Mouse (Mus musculus) hindbrain, embryonic 11.5 days (tissue): ENCODE measurements around the gene Ugt1a6a. TPM values are rescaled to one million over a fixed set of nuclear protein-coding genes. Genes with fewer than 3 reads are reported as not detected.

ENCODE experiments used
- ATAC-seq: fragments of 200-750 bp; cut with Nextera tagmentation; 2 replicates; pipeline ENCODE4 v1.8.0; 2017; ENCODE audit warnings: mild to moderate bottlenecking, moderate TSS enrichment, moderate library complexity; ENCODE audit not compliant: low FRiP score
- DNase-seq: peaks from one replicate; pipeline ENCODE4 v3.0.0-alpha.2; 2015; ENCODE audit warnings: low spot score
- H3K27ac ChIP-seq: fragments of 300-500 bp; sonication (generic); 2 replicates; pipeline ENCODE4 v1.5.1; 2014; ENCODE audit warnings: mild to moderate bottlenecking, low read depth, low read length
- H3K27me3 ChIP-seq: fragments of 300-500 bp; sonication (generic); 2 replicates; pipeline ENCODE4 v1.6.1; 2014; ENCODE audit warnings: mild to moderate bottlenecking, low read length, moderate library complexity, mixed read lengths; ENCODE audit not compliant: control insufficient read depth, insufficient read depth
- H3K36me3 ChIP-seq: fragments of 300-500 bp; sonication (generic); 2 replicates; pipeline ENCODE4 v1.6.1; 2014; ENCODE audit warnings: mild to moderate bottlenecking, low read length, moderate library complexity, mixed read lengths; ENCODE audit not compliant: control insufficient read depth, insufficient read depth
- H3K4me1 ChIP-seq: fragments of 300-500 bp; sonication (generic); replicated peaks from 2 replicates; pipeline ENCODE4 v1.6.1; 2014; ENCODE audit warnings: low read length, mixed read lengths; ENCODE audit not compliant: control insufficient read depth, insufficient read depth
- H3K4me2 ChIP-seq: fragments of 300-500 bp; sonication (generic); replicated peaks from 2 replicates; pipeline ENCODE4 v1.6.1; 2014; ENCODE audit warnings: mild to moderate bottlenecking, low read depth, low read length
- H3K4me3 ChIP-seq: fragments of 300-500 bp; sonication (generic); 2 replicates; pipeline ENCODE4 v1.5.1; 2014; ENCODE audit warnings: low read depth, low read length
- H3K9ac ChIP-seq: fragments of 300-500 bp; sonication (generic); 2 replicates; pipeline ENCODE4 v1.6.1; 2014; ENCODE audit warnings: low read depth, low read length
- H3K9me3 ChIP-seq: fragments of 300-500 bp; sonication (generic); 2 replicates; pipeline ENCODE4 v1.6.1; 2016; ENCODE audit warnings: low read length; ENCODE audit not compliant: control insufficient read depth
- WGBS: fragments of 180-500 bp; shearing (Covaris S2); extraction: QIAGEN DNeasy Blood & Tissue Kit; methylation state at CpG from one replicate; pipeline ENCODE4 v1.1.7; 2014; 5-methylcytosine and 5-hydroxymethylcytosine counted together
- polyA plus RNA-seq: library from polyadenylated mRNA; unstranded; fragments of >200 nt; fragmentation: Nextera tagmentation; extraction: Ambion mirVana; gene quantifications from 2 replicates; pipeline ENCODE4 v1.2.1, GENCODE M21; 2014

The Ugt1a6a gene
- polyA plus RNA-seq, 1 experiment from 2014 or later = 0.49 TPM

DNA sequence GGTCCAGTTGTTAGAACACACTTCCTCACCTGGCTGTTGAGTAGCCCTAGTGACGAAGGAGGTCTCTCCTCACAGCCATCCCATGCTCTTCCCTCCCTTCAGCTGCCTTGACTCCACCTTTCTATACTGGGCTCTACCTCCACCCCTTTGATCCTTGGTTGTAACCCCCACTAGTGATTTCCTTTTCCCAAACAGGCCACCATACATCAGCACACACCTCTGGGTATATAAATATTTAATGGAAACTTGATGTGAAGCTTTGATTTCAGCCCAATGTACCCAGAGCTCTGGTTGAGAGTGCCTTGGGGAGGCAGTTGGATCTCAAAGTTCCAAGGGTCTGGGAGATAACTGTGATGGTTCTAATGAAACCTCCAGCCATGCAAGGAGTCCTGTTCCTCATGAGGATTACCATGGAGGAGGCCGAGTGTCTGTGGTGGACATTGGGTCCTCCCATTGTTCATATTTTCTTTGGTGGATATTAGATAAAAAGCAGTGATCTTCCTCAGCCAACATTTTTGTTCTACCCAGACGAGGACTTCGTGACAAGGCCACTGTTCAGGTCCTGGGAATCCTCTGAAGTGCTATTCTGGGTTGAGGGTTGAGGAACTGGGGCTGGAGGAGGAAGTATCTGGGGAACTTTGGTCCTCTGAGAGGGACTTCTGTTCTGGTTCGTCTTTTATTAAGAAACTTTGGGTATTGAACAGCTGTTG is 92.2 kb downstream of the Ugt1a6a start, which contains the start of gene Mroh2a:
Mroh2a (plus strand) TSS at position 317 of the 710 bp plus-strand sequence.
- Histone ChIP-seq H3K9ac (no peak within 1 kb of the TSS), H3K4me1 (no peaks in the 10 kb centered on the region), H3K27me3 (no peaks in the 10 kb centered on the region), H3K4me2 (no peak within 1 kb of the TSS), H3K4me3 (no peak within 1 kb of the TSS), H3K9me3 (peaks cover 69% of the 10 kb centered on the region), H3K36me3 (no peaks in the 10 kb centered on the region), H3K27ac (no peak within 1 kb of the TSS)
- no peak for ATAC-seq
- 56% methylated on average over 5 of the region's 5 CpGs for WGBS
- no peak for DNase-seq

DNA sequence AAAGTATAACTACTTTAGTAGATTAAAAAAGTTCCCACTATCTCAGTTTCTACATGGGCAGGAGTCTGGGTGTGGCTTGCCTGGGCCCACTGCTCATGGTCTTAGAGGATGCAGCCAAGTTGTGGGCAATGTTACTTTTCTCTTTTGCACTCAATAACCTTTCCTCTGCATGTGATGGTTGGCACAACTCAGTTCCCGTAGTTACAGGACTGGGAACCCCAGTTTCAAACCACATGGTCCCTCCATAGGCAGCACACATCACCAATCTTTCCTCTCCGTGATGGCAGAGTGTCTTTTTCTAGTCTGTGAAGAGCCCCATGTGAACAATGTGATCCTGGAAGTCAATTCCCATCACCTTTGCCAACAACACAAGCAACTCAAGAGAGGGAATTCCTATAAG is 92.9 kb downstream of the Ugt1a6a start:
- DNase-seq (no peak), ATAC-seq (no peak)
- Histone ChIP-seq H3K4me1 (no peaks in the 10 kb centered on the region), H3K27ac (no peak overlapping the region), H3K36me3 (no peaks in the 10 kb centered on the region), H3K4me2 (no peak overlapping the region), H3K4me3 (no peak overlapping the region), H3K9me3 (peaks cover 72% of the 10 kb centered on the region), H3K9ac (no peak overlapping the region), H3K27me3 (no peaks in the 10 kb centered on the region)
- 57% methylated on average over 2 of the region's 2 CpGs for WGBS

GRCm38 (mm10) chr1:88228121-88228520 is 93.5 kb downstream of the Ugt1a6a start:
- DNase-seq = no peak

GRCm38 (mm10) chr1:88229566-88229965 is 95.0 kb downstream of the Ugt1a6a start:
- Histone ChIP-seq H3K4me1 (no peaks in the 10 kb centered on the region), H3K36me3 (no peaks in the 10 kb centered on the region), H3K4me2 (no peak overlapping the region), H3K9ac (no peak overlapping the region), H3K27me3 (no peaks in the 10 kb centered on the region), H3K4me3 (no peak overlapping the region), H3K9me3 (peaks cover 93% of the 10 kb centered on the region), H3K27ac (no peak overlapping the region)
- ATAC-seq = peak; percentile 1; the same call in 1 of the 2 replicates
- 78% methylated on average over 3 of the region's 3 CpGs for WGBS
- no peak for DNase-seq

More at GRCm38 (mm10) chr1:88228121-88228520, 93.5 kb downstream of the Ugt1a6a start:
- Histone ChIP-seq H3K4me3 (no peak overlapping the region), H3K4me2 (no peak overlapping the region), H3K4me1 (no peaks in the 10 kb centered on the region), H3K9me3 (peaks cover 78% of the 10 kb centered on the region), H3K9ac (no peak overlapping the region), H3K27ac (no peak overlapping the region), H3K36me3 (no peaks in the 10 kb centered on the region), H3K27me3 (no peaks in the 10 kb centered on the region)
- no peak for ATAC-seq
- WGBS = 73% methylated on average over 7 of the region's 7 CpGs

GRCm38 (mm10) chr1:88229986-88230385 is 95.4 kb downstream of the Ugt1a6a start:
- no peak overlapping the region for H3K9ac ChIP-seq
- H3K36me3 ChIP-seq = no peaks in the 10 kb centered on the region
- no peak overlapping the region for H3K4me2 ChIP-seq
- DNase-seq (no peak), ATAC-seq (peak; percentile 4; the same call in 1 of the 2 replicates)
- H3K4me1 ChIP-seq = no peaks in the 10 kb centered on the region
- 87% methylated on average over 5 of the region's 5 CpGs for WGBS
- H3K4me3 ChIP-seq = no peak overlapping the region
- peaks cover 97% of the 10 kb centered on the region for H3K9me3 ChIP-seq
- H3K27me3 ChIP-seq = no peaks in the 10 kb centered on the region
- H3K27ac ChIP-seq = no peak overlapping the region

GRCm38 (mm10) chr1:88230421-88230820 is 95.8 kb downstream of the Ugt1a6a start:
- Histone ChIP-seq H3K9ac (no peak overlapping the region), H3K27me3 (no peaks in the 10 kb centered on the region), H3K4me1 (no peaks in the 10 kb centered on the region), H3K4me3 (no peak overlapping the region), H3K36me3 (no peaks in the 10 kb centered on the region), H3K27ac (no peak overlapping the region), H3K4me2 (no peak overlapping the region), H3K9me3 (peaks cover 99% of the 10 kb centered on the region)
- no peak; the same call in 1 of the 2 replicates for ATAC-seq
- 75% methylated on average over 7 of the region's 7 CpGs for WGBS
- no peak for DNase-seq

DNA sequence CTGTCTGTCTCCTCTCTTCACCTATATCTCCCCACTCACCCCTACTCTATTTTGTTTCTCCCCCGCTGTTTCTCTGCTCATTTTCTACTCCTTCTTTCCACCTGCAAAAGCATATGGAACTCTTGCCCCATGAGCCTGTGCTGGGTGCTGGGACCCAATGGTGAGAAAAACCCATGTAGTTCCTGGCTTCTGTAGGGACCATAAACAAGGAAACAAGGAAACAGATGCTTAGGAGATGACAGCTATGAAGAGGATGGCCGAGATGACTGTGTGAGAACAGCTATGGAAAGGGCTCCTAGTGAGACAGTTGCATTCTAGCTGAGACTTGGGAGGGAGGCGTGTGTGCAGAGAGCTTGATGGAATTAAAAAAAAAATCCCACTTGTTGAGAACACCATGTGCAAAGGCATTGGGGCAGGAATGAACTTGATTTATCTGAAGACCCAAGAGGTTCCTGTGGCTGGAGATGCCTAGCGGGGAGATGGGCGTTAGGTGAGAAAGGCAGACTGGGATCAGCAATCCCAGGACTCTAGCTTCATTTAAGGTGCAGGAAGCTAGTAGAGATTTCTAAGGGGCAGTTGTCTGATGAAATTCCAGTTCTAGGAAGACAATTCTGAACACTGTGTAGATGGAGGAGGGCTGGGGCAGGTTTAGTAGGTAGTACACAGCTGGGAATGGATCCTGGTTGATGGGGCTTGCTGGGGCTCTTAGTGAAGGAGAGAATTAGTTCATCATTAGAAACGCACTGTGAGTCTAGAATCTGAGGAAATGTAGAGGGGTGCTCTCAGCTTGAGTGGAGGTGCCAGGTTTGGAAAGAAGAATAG is 96.6 kb downstream of the Ugt1a6a start:
- ATAC-seq (no peak), DNase-seq (no peak)
- H3K36me3 ChIP-seq = no peaks in the 10 kb centered on the region
- WGBS = 78% methylated on average over 6 of the region's 6 CpGs
- no peak overlapping the region for H3K27ac ChIP-seq
- no peak overlapping the region for H3K4me3 ChIP-seq
- H3K4me2 ChIP-seq = no peak overlapping the region
- no peak overlapping the region for H3K9ac ChIP-seq
- no peaks in the 10 kb centered on the region for H3K4me1 ChIP-seq
- peaks cover 99% of the 10 kb centered on the region for H3K9me3 ChIP-seq
- H3K27me3 ChIP-seq = no peaks in the 10 kb centered on the region

DNA sequence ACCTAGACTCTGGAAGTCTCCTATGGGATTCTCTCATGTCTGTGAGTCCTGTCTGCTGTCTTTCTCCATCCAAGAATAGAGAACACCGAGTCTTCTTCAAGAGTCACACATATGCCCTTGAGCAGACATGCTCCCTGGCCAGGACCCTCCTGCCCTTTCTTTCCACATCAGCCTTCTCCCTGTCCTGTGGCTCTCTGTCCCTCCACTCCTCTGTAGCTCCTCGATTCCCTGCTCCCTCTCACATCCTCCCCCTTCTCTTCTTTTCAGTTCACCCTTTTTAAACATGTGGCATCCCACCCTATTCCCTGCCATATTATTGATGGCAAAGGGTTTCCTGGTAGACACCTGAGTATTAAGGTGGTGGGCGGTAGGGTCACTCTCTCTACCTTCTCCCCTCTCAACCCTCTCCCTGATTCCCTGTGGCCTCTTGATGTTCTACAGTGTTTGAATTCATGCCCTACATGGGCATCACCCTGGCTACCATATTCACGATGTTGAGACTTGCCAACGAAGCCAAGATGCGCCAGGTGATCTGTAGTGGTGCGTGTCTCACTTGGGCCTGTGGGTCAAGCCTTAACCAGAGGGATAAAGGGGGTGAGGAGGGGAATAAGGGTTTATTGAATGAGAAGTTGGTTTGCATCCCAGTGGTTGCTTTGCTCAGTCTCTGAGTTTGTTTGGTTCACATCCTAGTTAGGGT is 97.3 kb downstream of the Ugt1a6a start:
- Histone ChIP-seq H3K4me2 (no peak overlapping the region), H3K9ac (no peak overlapping the region), H3K27me3 (no peaks in the 10 kb centered on the region), H3K9me3 (peaks cover 96% of the 10 kb centered on the region), H3K4me1 (no peaks in the 10 kb centered on the region), H3K4me3 (no peak overlapping the region), H3K36me3 (no peaks in the 10 kb centered on the region), H3K27ac (no peak overlapping the region)
- no peak for ATAC-seq
- DNase-seq = no peak
- WGBS = 69% methylated on average over 7 of the region's 7 CpGs
